ENCODE assay signal across 8 mouse cellular contexts in genomic region chr7:144238409-144238808, GRCm38 (mm10).
A peak's percentile ranks its signal among the peaks of the same experiment; 100 is the strongest.
DNase-seq lines count a peak whose midpoint lies in the region; ATAC-seq and TF ChIP-seq lines count a peak whose summit lies in the region.

No protein-coding gene starts in this region.

- H3K27ac ChIP-seq in ES-E14 (ENCODE audit: insufficient read depth, low read depth, low read length, poor library complexity, severe bottlenecking): no peak overlapping the region
- no peak overlapping the region for H3K27ac ChIP-seq in hindbrain, embryonic 11.5 days (ENCODE audit: low read depth, low read length)
- no peak overlapping the region for H3K27ac ChIP-seq in limb, embryonic 13.5 days
- H3K27ac ChIP-seq in kidney, embryonic 15.5 days: no peak overlapping the region

- DNase-seq in ES-E14 (ENCODE audit: low read depth, low spot score): peak; percentile 19
- DNase-seq in adrenal gland, postnatal 25 days: peak; percentile 54
- DNase-seq in hindbrain, embryonic 11.5 days (ENCODE audit: low spot score): peak; percentile 67
- no peak for DNase-seq in cerebellum, adult 8-10 months
- no peak for DNase-seq in urinary bladder, adult 18-20 months (ENCODE audit: low spot score in 2 of 2)

- H3K9ac ChIP-seq in ES-E14 (ENCODE audit: insufficient read depth, low read depth, low read length, poor library complexity, severe bottlenecking): no peak overlapping the region
- no peak overlapping the region for H3K9ac ChIP-seq in hindbrain, embryonic 11.5 days (ENCODE audit: low read depth, low read length)
- no peak overlapping the region for H3K9ac ChIP-seq in limb, embryonic 13.5 days
- H3K9ac ChIP-seq in kidney, embryonic 15.5 days: no peak overlapping the region

- peaks cover 0 to 18% of the 10 kb centered on the region in 2 experiments; a peak in 2 of 4 replicates for H3K4me1 ChIP-seq in ES-E14 (ENCODE audit: control insufficient read depth in 2 of 2, insufficient read depth in 2 of 2, low read length in 2 of 2, poor library complexity in 1 of 2)
- peaks cover 4% of the 10 kb centered on the region; the same call in 1 of the 2 replicates for H3K4me1 ChIP-seq in hindbrain, embryonic 11.5 days (replicated peaks; ENCODE audit: control insufficient read depth, insufficient read depth, low read length)
- H3K4me1 ChIP-seq in limb, embryonic 13.5 days: peaks cover 12% of the 10 kb centered on the region
- H3K4me1 ChIP-seq in kidney, embryonic 15.5 days: peaks cover 25% of the 10 kb centered on the region

- ATAC-seq in hindbrain, embryonic 11.5 days (ENCODE audit: low FRiP score): 0 out of 2 replicates have a peak, but pooled peaks have one; percentile 21
- no peak for ATAC-seq in limb, embryonic 13.5 days (ENCODE audit: low FRiP score, low read depth)
- ATAC-seq in activated CD4-positive, CD25-positive, alpha-beta regulatory T cell, adult 4 months: no peak
- no peak for ATAC-seq in kidney, embryonic 15.5 days (replicated peaks; ENCODE audit: low FRiP score)

- WGBS in hindbrain, embryonic 11.5 days: 32% methylated on average over 12 of the region's 12 CpGs
- 26% methylated on average over 12 of the region's 12 CpGs for WGBS in limb, embryonic 13.5 days
- WGBS in kidney, embryonic 15.5 days: 27% methylated on average over 12 of the region's 12 CpGs

- no peaks in the 10 kb centered on the region for H3K36me3 ChIP-seq in ES-E14 (ENCODE audit: control insufficient read depth, insufficient read depth, low read length, poor library complexity, severe bottlenecking)
- no peaks in the 10 kb centered on the region for H3K36me3 ChIP-seq in hindbrain, embryonic 11.5 days (ENCODE audit: control insufficient read depth, insufficient read depth, low read length)
- no peaks in the 10 kb centered on the region for H3K36me3 ChIP-seq in limb, embryonic 13.5 days
- H3K36me3 ChIP-seq in kidney, embryonic 15.5 days: no peaks in the 10 kb centered on the region

- in situ Hi-C loops in ES-E14 (cut with MboI; ENCODE audit: low sequenced_read_pairs in 2 of 2, unreplicated experiment in 2 of 2): no loop called here

- no peaks in the 10 kb centered on the region for H3K9me3 ChIP-seq in ES-E14 (ENCODE audit: control insufficient read depth, insufficient read depth, low read depth, low read length)
- H3K9me3 ChIP-seq in hindbrain, embryonic 11.5 days (ENCODE audit: control insufficient read depth, low read length): no peaks in the 10 kb centered on the region
- no peaks in the 10 kb centered on the region for H3K9me3 ChIP-seq in limb, embryonic 13.5 days
- no peaks in the 10 kb centered on the region for H3K9me3 ChIP-seq in kidney, embryonic 15.5 days (replicated peaks)

- no peaks in the 10 kb centered on the region for H3K27me3 ChIP-seq in hindbrain, embryonic 11.5 days (ENCODE audit: control insufficient read depth, insufficient read depth, low read length)
- H3K27me3 ChIP-seq in limb, embryonic 13.5 days: peaks cover 3% of the 10 kb centered on the region; the same call in 1 of the 2 replicates
- H3K27me3 ChIP-seq in kidney, embryonic 15.5 days: peaks cover 3% of the 10 kb centered on the region; the same call in 1 of the 2 replicates

- no peak overlapping the region for H3K4me2 ChIP-seq in hindbrain, embryonic 11.5 days (replicated peaks; ENCODE audit: low read depth, low read length)
- H3K4me2 ChIP-seq in limb, embryonic 13.5 days (replicated peaks): peak overlapping the region; percentile 27; the same call in 1 of the 2 replicates
- no peak overlapping the region for H3K4me2 ChIP-seq in kidney, embryonic 15.5 days

- H3K4me3 ChIP-seq in ES-E14 (ENCODE audit: insufficient read depth in 1 of 2, low read depth in 1 of 2, low read length in 2 of 2, poor library complexity in 1 of 2, severe bottlenecking in 1 of 2): no peak overlapping the region
- no peak overlapping the region for H3K4me3 ChIP-seq in hindbrain, embryonic 11.5 days (ENCODE audit: low read depth, low read length)
- no peak overlapping the region for H3K4me3 ChIP-seq in limb, embryonic 13.5 days
- H3K4me3 ChIP-seq in kidney, embryonic 15.5 days (replicated peaks): no peak overlapping the region

TF ChIP-seq in ES-E14, 5 proteins besides CTCF, POLR2A, EP300 and RAD21:
- TF ChIP-seq CHD2 (IDR thresholded peaks at IDR 0.05; ENCODE audit: low read depth, low read length) (no peak), ZNF384 (IDR thresholded peaks at IDR 0.05; ENCODE audit: low read depth, low read length) (peak; percentile 43; the same call in 1 of the 2 replicates)

Comparison
In these comparisons a context has a peak if more than half of its experiments do, and no peak if none do; other contexts are left out.
1. DNase-seq: peak in ES-E14 (single experiment), adrenal gland, postnatal 25 days (single experiment) and hindbrain, embryonic 11.5 days (single experiment); none in cerebellum, adult 8-10 months (single experiment) and urinary bladder, adult 18-20 months (0 of 2).